Mouse (Mus musculus) brain, embryonic 14.5 days (tissue): ENCODE measurements around the gene 2410004B18Rik.
"Not testable (repeated sequence)": the region's sequence is repeated elsewhere in the genome, so short reads cannot be mapped to it uniquely, and the experiment has no call there.

Experiments
- CTCF ChIP-seq: fragments of 200-500 bp; IDR thresholded peaks from 2 replicates; pipeline ENCODE4 v1.5.1; 2012; ENCODE audit warnings: inconsistent platforms, mild to moderate bottlenecking, moderate library complexity, borderline replicate concordance; ENCODE audit not compliant: insufficient read depth, insufficient read length; ENCODE audit errors: extremely low read depth
- POLR2A ChIP-seq: fragments of 200-500 bp; IDR thresholded peaks from 2 replicates; pipeline ENCODE4 v1.6.1; 2012; ENCODE audit warnings: mild to moderate bottlenecking, inconsistent platforms, borderline replicate concordance; ENCODE audit not compliant: poor library complexity, insufficient read depth, insufficient read length, severe bottlenecking; ENCODE audit errors: extremely low read depth

DNA sequence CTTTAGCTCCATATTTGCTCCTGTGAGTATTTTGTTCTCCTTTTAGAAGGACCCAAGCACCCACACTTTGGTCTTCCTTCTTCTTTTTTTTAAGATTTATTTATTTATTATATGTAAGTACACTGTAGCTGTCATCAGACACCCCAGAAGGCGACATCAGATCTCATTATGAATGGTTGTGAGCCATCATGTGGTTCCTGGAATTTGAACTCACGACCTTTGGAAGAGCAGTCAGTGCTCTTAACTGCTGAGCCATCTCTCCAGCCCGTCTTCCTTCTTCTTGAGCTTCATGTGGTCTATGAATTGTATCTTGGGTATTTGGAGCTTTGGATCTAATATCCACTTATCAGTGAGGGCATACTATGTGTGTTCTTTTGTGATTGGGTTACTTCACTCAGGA is 27.8 kb downstream of the 2410004B18Rik start:
- TF ChIP-seq CTCF, POLR2A: not testable (repeated sequence)
